Mouse (Mus musculus) MEL (cell line): ENCODE measurements around the gene Nabp2. TPM values are rescaled to one million over a fixed set of nuclear protein-coding genes. Genes with fewer than 3 reads are reported as not detected.

Experiments
- DNase-seq: peaks from one replicate; pipeline ENCODE4 v3.0.0; 2011; ENCODE audit warnings: low read depth, low spot score
- H3K27ac ChIP-seq: 2 replicates; pipeline ENCODE4 v1.5.1; 2012; ENCODE audit warnings: low read depth, mild to moderate bottlenecking, control low read depth, low read length, moderate library complexity; ENCODE audit not compliant: control insufficient read depth
- H3K27me3 ChIP-seq, 2 experiments: fragments of 150-350 bp in 1 of 2; sonication (generic) in 1 of 2; 2 replicates each; pipeline ENCODE4 v1.6.1; 2012; ENCODE audit warnings: low read length in 2 of 2, mild to moderate bottlenecking in 2 of 2, improper control_type of control experiment in 1 of 2, moderate library complexity in 1 of 2; ENCODE audit not compliant: insufficient read depth in 2 of 2, control insufficient read depth in 1 of 2
- H3K36me3 ChIP-seq, 2 experiments: 2 replicates each; pipeline ENCODE4 v1.6.1; 2012 to 2014; ENCODE audit warnings: low read length in 2 of 2, improper control_type of control experiment in 1 of 2, inconsistent platforms in 1 of 2, mild to moderate bottlenecking in 1 of 2; ENCODE audit not compliant: insufficient read depth in 2 of 2, control insufficient read depth in 1 of 2
- H3K4me1 ChIP-seq, 2 experiments: fragments of 150-350 bp in 1 of 2; sonication (generic) in 1 of 2; 2 replicates each; pipeline ENCODE4 v1.6.1; 2012; ENCODE audit warnings: low read length in 2 of 2, improper control_type of control experiment in 1 of 2, mild to moderate bottlenecking in 1 of 2; ENCODE audit not compliant: insufficient read depth in 2 of 2, control insufficient read depth in 1 of 2
- H3K4me3 ChIP-seq, 2 experiments: fragments of 150-350 bp in 1 of 2; sonication (generic) in 1 of 2; 2 replicates each; pipeline ENCODE4 v1.5.1; 2012; ENCODE audit warnings: low read depth in 2 of 2, low read length in 2 of 2, mild to moderate bottlenecking in 2 of 2, moderate library complexity in 2 of 2, control low read depth in 1 of 2, improper control_type of control experiment in 1 of 2; ENCODE audit not compliant: control insufficient read depth in 1 of 2, insufficient read depth in 1 of 2
- H3K79me2 ChIP-seq: 2 replicates; pipeline ENCODE4 v1.6.1; 2012; ENCODE audit warnings: mild to moderate bottlenecking, low read length, moderate library complexity; ENCODE audit not compliant: control insufficient read depth, poor library complexity, insufficient read depth
- H3K9ac ChIP-seq: 2 replicates; pipeline ENCODE4 v1.6.1; 2012; ENCODE audit warnings: low read depth, mild to moderate bottlenecking, control low read depth, low read length, moderate library complexity; ENCODE audit not compliant: control insufficient read depth, poor library complexity, severe bottlenecking
- H3K9me3 ChIP-seq: fragments of 150-350 bp; sonication (generic); replicated peaks from 2 replicates; pipeline ENCODE4 v1.6.1; 2012; ENCODE audit warnings: mild to moderate bottlenecking, low read length, improper control_type of control experiment, moderate library complexity; ENCODE audit not compliant: insufficient read depth
- CHD1 ChIP-seq: IDR thresholded peaks from 2 replicates; pipeline ENCODE4 v1.6.1; 2012; ENCODE audit warnings: low read depth, mild to moderate bottlenecking, inconsistent platforms, low read length, improper control_type of control experiment
- CTCF ChIP-seq, 3 experiments: IDR thresholded peaks in 2 of 3; conservative IDR thresholded peaks in 1 of 3; 2 replicates each; pipeline ENCODE4 v1.5.1; 2011 to 2012; ENCODE audit warnings: low read length in 3 of 3, low read depth in 2 of 3, mild to moderate bottlenecking in 2 of 3, improper control_type of control experiment in 1 of 3, inconsistent platforms in 1 of 3, mixed read lengths in 1 of 3, moderate library complexity in 1 of 3; ENCODE audit not compliant: control insufficient read depth in 1 of 3, insufficient read depth in 1 of 3, poor library complexity in 1 of 3, severe bottlenecking in 1 of 3
- E2F4 ChIP-seq: IDR thresholded peaks from 2 replicates; pipeline ENCODE4 v1.6.1; 2011; ENCODE audit warnings: low read depth, low read length, improper control_type of control experiment, borderline replicate concordance
- ELF1 ChIP-seq: IDR thresholded peaks from 2 replicates; pipeline ENCODE4 v1.6.1; 2014; ENCODE audit warnings: low read depth, mild to moderate bottlenecking, inconsistent platforms, low read length, improper control_type of control experiment, moderate library complexity
- EP300 ChIP-seq, 2 experiments: IDR thresholded peaks; 2 replicates each; pipeline ENCODE4 v1.6.1; 2011; ENCODE audit warnings: improper control_type of control experiment in 2 of 2, low read length in 2 of 2, low read depth in 1 of 2, mild to moderate bottlenecking in 1 of 2
- ETS1 ChIP-seq: IDR thresholded peaks from 2 replicates; pipeline ENCODE4 v1.6.1; 2012; ENCODE audit warnings: low read depth, mild to moderate bottlenecking, inconsistent platforms, low read length, improper control_type of control experiment, moderate library complexity
- GABPA ChIP-seq: IDR thresholded peaks from 2 replicates; pipeline ENCODE4 v1.6.1; 2012; ENCODE audit warnings: low read depth, mild to moderate bottlenecking, inconsistent platforms, low read length, improper control_type of control experiment, moderate library complexity
- GATA1 ChIP-seq: IDR thresholded peaks from 2 replicates; pipeline ENCODE4 v1.6.1; 2011; ENCODE audit warnings: low read depth, low read length, improper control_type of control experiment
- JUND ChIP-seq: IDR thresholded peaks from 2 replicates; pipeline ENCODE4 v1.6.1; 2011; ENCODE audit warnings: low read depth, mild to moderate bottlenecking, improper control_type of control experiment, low read length
- KAT2A ChIP-seq: conservative IDR thresholded peaks from 2 replicates; pipeline ENCODE4 v1.6.1; 2012; ENCODE audit warnings: low read depth, low read length, improper control_type of control experiment, inconsistent platforms
- MAFK ChIP-seq: IDR thresholded peaks from 2 replicates; pipeline ENCODE4 v1.6.1; 2011; ENCODE audit warnings: low read depth, mild to moderate bottlenecking, low read length, improper control_type of control experiment, borderline replicate concordance
- MAX ChIP-seq: IDR thresholded peaks from 2 replicates; pipeline ENCODE4 v1.6.1; 2011; ENCODE audit warnings: low read length, improper control_type of control experiment
- MAZ ChIP-seq: IDR thresholded peaks from 2 replicates; pipeline ENCODE4 v1.6.1; 2012; ENCODE audit warnings: low read depth, mild to moderate bottlenecking, inconsistent platforms, low read length, improper control_type of control experiment
- MEF2A ChIP-seq: IDR thresholded peaks from 2 replicates; pipeline ENCODE4 v1.6.1; 2014; ENCODE audit warnings: low read depth, mild to moderate bottlenecking, inconsistent platforms, low read length, improper control_type of control experiment; ENCODE audit not compliant: poor library complexity, insufficient replicate concordance, severe bottlenecking; ENCODE audit errors: extremely low read depth
- MXI1 ChIP-seq: IDR thresholded peaks from 2 replicates; pipeline ENCODE4 v1.6.1; 2011; ENCODE audit warnings: mild to moderate bottlenecking, low read depth, low read length, improper control_type of control experiment
- MYB ChIP-seq: IDR thresholded peaks from 2 replicates; pipeline ENCODE4 v1.6.1; 2011; ENCODE audit warnings: mild to moderate bottlenecking, low read depth, low read length, improper control_type of control experiment
- MYC ChIP-seq: IDR thresholded peaks from 2 replicates; pipeline ENCODE4 v1.6.1; 2011; ENCODE audit warnings: low read depth, mild to moderate bottlenecking, low read length, improper control_type of control experiment, moderate library complexity
- NELFE ChIP-seq: IDR thresholded peaks from 2 replicates; pipeline ENCODE4 v1.6.1; 2011; ENCODE audit warnings: low read depth, low read length, improper control_type of control experiment
- NRF1 ChIP-seq: IDR thresholded peaks from 2 replicates; pipeline ENCODE4 v1.6.1; 2014; ENCODE audit warnings: low read depth, mild to moderate bottlenecking, inconsistent platforms, low read length, improper control_type of control experiment, moderate library complexity; ENCODE audit not compliant: poor library complexity, insufficient read depth, severe bottlenecking
- POLR2A ChIP-seq, 2 experiments: IDR thresholded peaks; 2 replicates each; pipeline ENCODE4 v1.6.1; 2011 to 2012; ENCODE audit warnings: low read length in 2 of 2, mild to moderate bottlenecking in 2 of 2, control low read depth in 1 of 2, improper control_type of control experiment in 1 of 2, low read depth in 1 of 2, moderate library complexity in 1 of 2; ENCODE audit not compliant: control insufficient read depth in 1 of 2, insufficient read depth in 1 of 2, poor library complexity in 1 of 2
- POLR2AphosphoS2 ChIP-seq: IDR thresholded peaks from 2 replicates; pipeline ENCODE4 v1.6.1; 2011; ENCODE audit warnings: low read length, improper control_type of control experiment
- POLR2AphosphoS5 ChIP-seq: IDR thresholded peaks from 2 replicates; pipeline ENCODE4 v1.6.1; 2012; ENCODE audit warnings: low read depth, borderline replicate concordance, mild to moderate bottlenecking, inconsistent platforms, low read length, moderate library complexity, mixed read lengths
- RAD21 ChIP-seq: IDR thresholded peaks from 2 replicates; pipeline ENCODE4 v1.6.1; 2011; ENCODE audit warnings: mild to moderate bottlenecking, low read depth, low read length, improper control_type of control experiment
- RCOR1 ChIP-seq: IDR thresholded peaks from 2 replicates; pipeline ENCODE4 v1.6.1; 2012; ENCODE audit warnings: low read depth, mild to moderate bottlenecking, inconsistent platforms, low read length, improper control_type of control experiment
- SMC3 ChIP-seq: IDR thresholded peaks from 2 replicates; pipeline ENCODE4 v1.6.1; 2011; ENCODE audit warnings: low read depth, low read length, improper control_type of control experiment
- TAL1 ChIP-seq: IDR thresholded peaks from 2 replicates; pipeline ENCODE4 v1.6.1; 2012; ENCODE audit warnings: mild to moderate bottlenecking, inconsistent platforms, low read length, moderate library complexity, mixed read lengths
- TBP ChIP-seq: IDR thresholded peaks from 2 replicates; pipeline ENCODE4 v1.8.0; 2011; ENCODE audit warnings: low read depth, low read length, improper control_type of control experiment
- TCF12 ChIP-seq: IDR thresholded peaks from 2 replicates; pipeline ENCODE4 v1.6.1; 2014; ENCODE audit warnings: low read depth, mild to moderate bottlenecking, inconsistent platforms, low read length, improper control_type of control experiment, moderate library complexity
- UBTF ChIP-seq: IDR thresholded peaks from 2 replicates; pipeline ENCODE4 v1.6.1; 2012; ENCODE audit warnings: low read depth, mild to moderate bottlenecking, inconsistent platforms, low read length, improper control_type of control experiment, moderate library complexity, borderline replicate concordance; ENCODE audit not compliant: insufficient read depth
- USF1 ChIP-seq: IDR thresholded peaks from 2 replicates; pipeline ENCODE4 v1.6.1; 2014; ENCODE audit warnings: low read depth, mild to moderate bottlenecking, inconsistent platforms, low read length, improper control_type of control experiment, moderate library complexity
- ZC3H11A ChIP-seq: IDR thresholded peaks from 2 replicates; pipeline ENCODE4 v1.6.1; 2012; ENCODE audit warnings: low read depth, mild to moderate bottlenecking, inconsistent platforms, low read length, improper control_type of control experiment
- ZMIZ1 ChIP-seq: IDR thresholded peaks from 2 replicates; pipeline ENCODE4 v1.6.1; 2012; ENCODE audit warnings: low read depth, mild to moderate bottlenecking, inconsistent platforms, low read length, improper control_type of control experiment, moderate library complexity
- ZNF384 ChIP-seq: IDR thresholded peaks from 2 replicates; pipeline ENCODE4 v1.6.1; 2012; ENCODE audit warnings: low read depth, mild to moderate bottlenecking, inconsistent platforms, low read length, improper control_type of control experiment
- polyA plus RNA-seq, 2 experiments: library from polyadenylated mRNA; stranded (reverse) in 1 of 2; unstranded in 1 of 2; fragments of >175 nt in 1 of 2; fragments of >200 nt in 1 of 2; gene quantifications; 2 replicates each; pipeline versions ENCODE4 v1.2.1 to v1.2.4; 2012; ENCODE audit warnings: low replicate concordance in 2 of 2, low read depth in 1 of 2; ENCODE audit not compliant: insufficient read length in 2 of 2, insufficient read depth in 1 of 2, missing spikeins in 1 of 2
- total RNA-seq: library from RNA; depleted of rRNA; stranded (reverse); fragments of 300-350 nt; gene quantifications from 2 replicates; pipeline ENCODE4 v1.2.3, GENCODE M21; 2012

Nabp2 gene
- total and polyA plus RNA-seq, 3 experiments, result 33.7 to 249 (median 166) TPM

- Histone ChIP-seq H3K9ac (no peak overlapping the region), H3K4me1 (0 out of 4 replicates have a peak, but pooled peaks cover 0 to 6% of the 10 kb centered on the region in 2 experiments), H3K4me3 (no peak overlapping the region), H3K79me2 (no peaks in the 10 kb centered on the region), H3K27me3 (no peaks in the 10 kb centered on the region), H3K27ac (no peak overlapping the region), H3K36me3 (peaks cover 0 to 5% of the 10 kb centered on the region in 2 experiments; a peak in 2 of 4 replicates), H3K9me3 (no peaks in the 10 kb centered on the region)
- peak; percentile 58 for DNase-seq
- no peak for TF ChIP-seq NRF1
- TF ChIP-seq E2F4, result no peak
- TF ChIP-seq MXI1, result no peak
- no peak for TF ChIP-seq ZNF384
- no peak for TF ChIP-seq GABPA
- no peak for TF ChIP-seq CTCF (IDR thresholded peaks at IDR 0.05 in 2 of 3, conservative IDR thresholded peaks at IDR 0.05 in 1 of 3; ENCODE audit: control insufficient read depth in 1 of 3, insufficient read depth in 1 of 3, low read depth in 2 of 3, low read length in 3 of 3, poor library complexity in 1 of 3, severe bottlenecking in 1 of 3)
- peak; percentile 63 for TF ChIP-seq TCF12
- TF ChIP-seq GATA1, result 0 out of 2 replicates have a peak, but pooled peaks have one; percentile 18
- no peak for TF ChIP-seq SMC3
- TF ChIP-seq TBP, result no peak
- no peak for TF ChIP-seq ELF1
- no peak for TF ChIP-seq POLR2AphosphoS5
- no peak for TF ChIP-seq POLR2AphosphoS2
- no peak for TF ChIP-seq MAFK
- TF ChIP-seq MAX, result no peak
- no peak for TF ChIP-seq ZC3H11A
- TF ChIP-seq ETS1, result no peak
- TF ChIP-seq RCOR1, result no peak
- no peak for TF ChIP-seq CHD1
- no peak for TF ChIP-seq MEF2A
- TF ChIP-seq RAD21, result no peak
- TF ChIP-seq EP300 (IDR thresholded peaks at IDR 0.05; ENCODE audit: low read depth in 1 of 2, low read length in 2 of 2), result 0 out of 4 replicates have a peak, but pooled peaks of 1 of the 2 experiments have one; percentile 48
- TF ChIP-seq NELFE, result no peak
- no peak for TF ChIP-seq KAT2A
- no peak for TF ChIP-seq MYB
- TF ChIP-seq MAZ, result no peak
- TF ChIP-seq MYC, result no peak
- peak; percentile 14; the same call in 1 of the 2 replicates for TF ChIP-seq TAL1
- TF ChIP-seq UBTF, result no peak
- TF ChIP-seq JUND, result no peak
- TF ChIP-seq USF1, result no peak
- no peak for TF ChIP-seq ZMIZ1
- TF ChIP-seq POLR2A (IDR thresholded peaks at IDR 0.05; ENCODE audit: control insufficient read depth in 1 of 2, insufficient read depth in 1 of 2, low read depth in 1 of 2, low read length in 2 of 2, poor library complexity in 1 of 2), result no peak
These were observed 21.7 kb downstream of the Nabp2 start for GRCm38 (mm10) chr10:128389570-128389969.
